Mouse (Mus musculus): Measurements from ENCODE around the gene Top1. TPM values are rescaled to one million over a fixed set of nuclear protein-coding genes. Genes with fewer than 3 reads are reported as not detected.
A peak's percentile ranks its signal among the peaks of the same experiment; 100 is the strongest.

Top1 gene
- total and polyA plus RNA-seq, 3 experiments, result 89.8 to 312 (median 91.3) TPM

DNA sequence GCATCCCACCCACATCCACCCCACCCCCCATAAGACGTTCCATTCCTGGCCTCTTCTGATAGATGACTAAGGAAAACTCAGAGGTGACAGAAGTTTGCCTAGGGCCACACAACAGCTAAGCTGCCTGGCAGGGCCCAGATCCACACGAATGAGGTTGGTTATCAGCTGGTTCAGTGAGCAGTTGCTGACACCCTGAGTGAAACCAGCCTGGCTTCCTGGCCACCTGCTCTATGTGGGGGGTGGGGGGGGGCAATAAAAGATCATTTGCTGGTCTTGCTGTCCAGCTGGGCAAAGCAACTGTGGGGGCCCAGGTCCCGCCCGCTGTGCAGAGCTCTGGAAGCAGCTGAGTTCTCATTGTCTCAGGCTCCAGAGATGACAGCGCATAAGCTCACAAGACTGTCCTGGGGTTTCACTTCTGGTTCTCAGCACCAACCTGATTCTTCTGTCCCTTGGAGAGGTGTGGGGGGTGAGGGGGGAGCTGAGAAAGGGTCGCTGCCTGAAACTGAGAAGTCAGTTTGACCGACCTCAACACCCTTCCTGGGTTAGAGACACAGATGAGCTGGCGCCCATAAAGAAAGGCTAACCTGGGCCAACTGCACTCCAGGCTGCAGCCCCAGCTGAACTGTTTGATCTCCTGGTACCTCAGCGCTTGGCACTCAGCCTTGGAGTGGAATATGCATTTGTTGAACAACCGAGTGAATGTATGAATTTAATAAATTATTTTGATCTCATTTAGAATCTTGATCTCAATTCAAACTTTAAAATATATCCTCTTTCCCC is 42.3 kb upstream of the Top1 start:
- TF ChIP-seq EP300 (IDR thresholded peaks at IDR 0.05; ENCODE audit: low read length) (peak; percentile 96), TBP (conservative IDR thresholded peaks at IDR 0.05; ENCODE audit: low read depth, low read length) (peak; percentile 64; the same call in 1 of the 2 replicates), POLR2A (IDR thresholded peaks at IDR 0.05; ENCODE audit: low read depth, low read length) (peak; percentile 48; the same call in 1 of the 2 replicates), PAX5 (IDR thresholded peaks at IDR 0.05; ENCODE audit: low read length) (no peak), ZC3H11A (IDR thresholded peaks at IDR 0.05; ENCODE audit: low read depth, low read length) (no peak), IRF4 (IDR thresholded peaks at IDR 0.05; ENCODE audit: low read depth, low read length) (peak; percentile 99), USF1 (IDR thresholded peaks at IDR 0.05; ENCODE audit: low read depth, low read length) (no peak), MAZ (IDR thresholded peaks at IDR 0.05; ENCODE audit: low read depth, low read length) (peak; percentile 94), KAT2A (IDR thresholded peaks at IDR 0.05; ENCODE audit: insufficient replicate concordance, low read length) (0 out of 2 replicates have a peak, but pooled peaks have one; percentile 54), GABPA (IDR thresholded peaks at IDR 0.05; ENCODE audit: insufficient replicate concordance, low read depth, low read length) (no peak), MXI1 (IDR thresholded peaks at IDR 0.05; ENCODE audit: low read depth, low read length) (peak; percentile 80), JUND (conservative IDR thresholded peaks at IDR 0.05; ENCODE audit: low read depth, low read length) (peak; percentile 39; the same call in 1 of the 2 replicates), POLR2AphosphoS2 (IDR thresholded peaks at IDR 0.05; ENCODE audit: low read depth, low read length) (peak; percentile 32; the same call in 1 of the 2 replicates), UBTF (IDR thresholded peaks at IDR 0.05; ENCODE audit: low read depth, low read length) (peak; percentile 84; the same call in 1 of the 2 replicates), HCFC1 (IDR thresholded peaks at IDR 0.05; ENCODE audit: low read depth, low read length) (peak; percentile 28; the same call in 1 of the 2 replicates), MYC (IDR thresholded peaks at IDR 0.05; ENCODE audit: low read depth, low read length) (peak; percentile 65; the same call in 1 of the 2 replicates), RCOR1 (conservative IDR thresholded peaks at IDR 0.05; ENCODE audit: low read depth, low read length) (peak; percentile 97), CTCF (conservative IDR thresholded peaks at IDR 0.05 in 1 of 2, IDR thresholded peaks at IDR 0.05 in 1 of 2; ENCODE audit: low read depth in 2 of 2, low read length in 2 of 2) (no peak), MAFK (IDR thresholded peaks at IDR 0.05; ENCODE audit: insufficient replicate concordance, low read length) (peak; percentile 65), E2F4 (IDR thresholded peaks at IDR 0.05; ENCODE audit: insufficient replicate concordance, low read depth, low read length) (no peak), SIN3A (IDR thresholded peaks at IDR 0.05; ENCODE audit: low read length) (peak; percentile 94), CHD2 (IDR thresholded peaks at IDR 0.05; ENCODE audit: low read length) (peak; percentile 95), RAD21 (IDR thresholded peaks at IDR 0.05; ENCODE audit: low read depth, low read length) (peak; percentile 16), ZMIZ1 (IDR thresholded peaks at IDR 0.05; ENCODE audit: low read depth, low read length) (peak; percentile 68; the same call in 1 of the 2 replicates), ELF1 (IDR thresholded peaks at IDR 0.05; ENCODE audit: low read depth, low read length) (peak; percentile 65), USF2 (conservative IDR thresholded peaks at IDR 0.05; ENCODE audit: low read depth, low read length) (no peak), MEF2A (IDR thresholded peaks at IDR 0.05; ENCODE audit: borderline replicate concordance, low read depth, low read length) (peak; percentile 94), JUN (IDR thresholded peaks at IDR 0.05; ENCODE audit: insufficient read depth, low read depth, low read length) (peak; percentile 24), BHLHE40 (IDR thresholded peaks at IDR 0.05; ENCODE audit: low read depth, low read length) (peak; percentile 94), NELFE (IDR thresholded peaks at IDR 0.05; ENCODE audit: low read depth, low read length) (peak; percentile 45; the same call in 1 of the 2 replicates), SMC3 (IDR thresholded peaks at IDR 0.05; ENCODE audit: low read depth, low read length) (peak; percentile 36; the same call in 1 of the 2 replicates), MAX (IDR thresholded peaks at IDR 0.05; ENCODE audit: low read length) (peak; percentile 52; the same call in 1 of the 2 replicates), ZKSCAN1 (IDR thresholded peaks at IDR 0.05; ENCODE audit: borderline replicate concordance, low read depth, low read length) (no peak), TCF12 (IDR thresholded peaks at IDR 0.05; ENCODE audit: low read depth, low read length) (peak; percentile 100), ZNF384 (IDR thresholded peaks at IDR 0.05; ENCODE audit: low read depth, low read length) (peak; percentile 41), ETS1 (conservative IDR thresholded peaks at IDR 0.05; ENCODE audit: low read depth, low read length) (peak; percentile 99), NRF1 (IDR thresholded peaks at IDR 0.05; ENCODE audit: low read depth, low read length) (peak; percentile 44), CHD1 (IDR thresholded peaks at IDR 0.05; ENCODE audit: low read depth, low read length) (no peak)
- DNase-seq (ENCODE audit: extremely low read depth), result peak; percentile 94

More for the DNA sequence above, 42.3 kb upstream of the Top1 start:
- Histone ChIP-seq H3K4me2 (ENCODE audit: insufficient read depth, low read depth, poor library complexity, severe bottlenecking) (peak overlapping the region; percentile 67; the same call in 1 of the 2 replicates), H3K36me3 (replicated peaks in 1 of 2; ENCODE audit: control insufficient read depth in 1 of 2, insufficient read depth in 1 of 2, low read length in 1 of 2) (no peaks in the 10 kb centered on the region), H3K27ac (ENCODE audit: insufficient read depth, low read depth) (peak overlapping the region; percentile 90), H3K9ac (ENCODE audit: insufficient read depth, low read depth) (0 out of 2 replicates have a peak overlapping the region, but pooled peaks have one; percentile 1), H3K9me3 (replicated peaks; ENCODE audit: low read length) (peaks cover 6% of the 10 kb centered on the region), H3K79me2 (replicated peaks; ENCODE audit: control insufficient read depth, extremely low read depth, insufficient read depth, poor library complexity, severe bottlenecking) (no peaks in the 10 kb centered on the region), H3K27me3 (replicated peaks) (no peaks in the 10 kb centered on the region), H3K4me3 (replicated peaks in 1 of 3; ENCODE audit: low read depth in 2 of 3, low read length in 2 of 3, poor library complexity in 1 of 3) (no peak overlapping the region), H3K4me1 (ENCODE audit: control insufficient read depth in 1 of 2, insufficient read depth in 2 of 2) (peaks cover 7 to 40% of the 10 kb centered on the region in 2 experiments)
- dilution Hi-C loops (cut with MboI; ENCODE audit: extremely low pct_ligation_motif_present, extremely low pct_unique_long_range_greater_than_20kb, low sequenced_read_pairs) (no loop called here), in situ Hi-C loops (cut with MboI; ENCODE audit: low pct_ligation_motif_present, low pct_unique_long_range_greater_than_20kb, low sequenced_read_pairs) (loop anchor here (5.0 kb wide), 2 partner anchors 49 to 279 kb away; partner anchors contain the start of gene Lpin3)

Measured in CH12.LX (cell line).